Mouse (Mus musculus): ENCODE measurements around the gene Elavl3.
A peak's percentile ranks its signal among the peaks of the same experiment; 100 is the strongest.

Gene Elavl3

DNA sequence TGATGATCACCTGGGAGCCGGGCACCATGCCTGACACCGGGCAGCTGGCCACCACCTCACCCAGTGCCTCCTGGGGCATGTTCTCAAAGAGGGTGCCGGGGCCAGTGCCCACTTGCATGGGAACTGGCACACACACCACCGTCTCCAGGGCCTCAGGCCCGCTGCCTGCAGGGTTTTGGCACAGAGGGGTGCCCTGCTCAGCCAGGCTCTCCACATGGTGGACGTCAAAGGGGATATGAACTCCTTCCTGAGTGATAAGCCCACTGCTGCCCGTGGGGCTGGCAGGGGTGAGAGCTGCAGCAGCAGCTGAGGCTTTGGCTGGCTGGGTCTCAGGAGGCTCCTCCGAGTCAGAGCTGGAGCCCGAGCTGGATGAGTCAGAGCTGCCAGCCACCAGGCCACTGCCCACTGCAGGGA, 6.2 kb upstream of the Elavl3 start:
- no peak for DNase-seq (ENCODE audit: low spot score in 2 of 2)

DNA sequence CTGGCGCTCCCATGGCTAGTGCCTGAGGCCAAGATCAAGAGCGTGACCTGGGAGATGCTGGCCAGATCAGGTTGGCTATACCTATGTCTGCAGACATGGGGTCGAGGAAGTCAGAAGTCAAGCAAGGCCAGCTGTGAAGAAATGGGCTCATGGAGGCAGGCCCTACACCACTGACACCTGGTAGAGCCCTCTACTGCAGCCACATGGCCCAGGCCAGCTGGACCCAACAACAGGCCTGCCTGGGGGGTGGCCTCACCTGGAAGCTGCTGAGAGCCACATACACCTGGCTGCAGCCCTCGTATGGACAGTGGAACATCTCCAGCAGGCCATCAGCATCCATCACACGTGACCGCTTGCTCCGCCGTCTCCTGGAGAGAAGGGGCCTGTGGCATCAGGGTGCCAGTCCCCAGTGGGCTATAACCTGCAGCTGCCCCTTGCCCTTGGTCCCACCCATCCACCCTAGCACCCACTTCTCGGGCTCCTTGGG, 5.3 kb upstream of the Elavl3 start:
- no peak for DNase-seq (ENCODE audit: low spot score in 2 of 2)

DNA sequence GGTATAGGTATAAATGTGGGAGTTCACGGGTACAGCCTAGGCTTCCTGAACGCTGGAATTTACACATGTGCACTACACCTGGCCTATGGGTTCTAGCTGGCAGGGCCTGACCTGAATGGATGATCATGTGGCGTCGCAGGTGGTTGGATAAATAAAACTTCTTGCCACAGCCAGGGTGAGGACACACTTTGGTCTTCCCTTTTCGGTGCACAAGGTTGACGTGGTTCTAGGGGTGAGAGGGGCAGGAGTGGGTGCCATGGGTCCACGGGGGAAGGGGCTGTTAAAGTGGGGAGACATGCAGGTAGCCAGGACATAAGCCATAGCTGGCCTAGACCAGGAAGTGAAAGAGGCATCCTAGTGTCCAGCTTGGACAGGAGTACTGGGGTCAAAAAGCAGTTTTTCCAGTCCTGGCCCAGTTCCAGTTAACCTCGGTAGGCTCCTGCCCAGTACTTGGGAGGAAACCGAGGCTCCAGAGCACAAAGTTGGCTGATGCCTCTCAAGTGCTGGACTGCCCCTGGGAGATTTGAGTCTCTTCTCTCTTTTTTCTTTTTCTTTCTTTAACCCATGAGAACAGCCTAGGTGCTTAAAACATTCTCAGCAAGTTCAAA, 4.6 kb upstream of the Elavl3 start:
- no peak for DNase-seq (ENCODE audit: low spot score in 2 of 2)

DNA sequence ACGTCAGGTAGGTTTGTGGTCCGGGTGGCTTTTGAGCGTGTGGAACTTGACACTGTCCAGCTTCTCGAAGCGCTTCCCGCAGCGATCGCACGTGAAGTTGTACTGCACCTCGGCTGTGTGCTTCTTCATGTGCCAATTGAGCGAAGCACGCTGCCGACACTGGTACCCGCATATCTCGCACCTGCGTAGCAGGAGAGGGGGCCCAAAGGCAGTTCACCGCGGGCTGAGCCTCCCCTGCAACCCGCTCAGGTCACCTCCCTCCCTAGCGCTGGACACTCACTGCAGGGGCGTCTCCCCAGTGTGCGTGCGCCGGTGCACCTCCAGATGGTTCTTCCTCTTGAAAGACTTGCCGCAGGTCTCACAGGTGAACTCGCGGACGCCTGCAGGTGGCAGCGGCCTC, 3.9 kb upstream of the Elavl3 start:
- no peak for DNase-seq (ENCODE audit: low spot score in 2 of 2)

DNA sequence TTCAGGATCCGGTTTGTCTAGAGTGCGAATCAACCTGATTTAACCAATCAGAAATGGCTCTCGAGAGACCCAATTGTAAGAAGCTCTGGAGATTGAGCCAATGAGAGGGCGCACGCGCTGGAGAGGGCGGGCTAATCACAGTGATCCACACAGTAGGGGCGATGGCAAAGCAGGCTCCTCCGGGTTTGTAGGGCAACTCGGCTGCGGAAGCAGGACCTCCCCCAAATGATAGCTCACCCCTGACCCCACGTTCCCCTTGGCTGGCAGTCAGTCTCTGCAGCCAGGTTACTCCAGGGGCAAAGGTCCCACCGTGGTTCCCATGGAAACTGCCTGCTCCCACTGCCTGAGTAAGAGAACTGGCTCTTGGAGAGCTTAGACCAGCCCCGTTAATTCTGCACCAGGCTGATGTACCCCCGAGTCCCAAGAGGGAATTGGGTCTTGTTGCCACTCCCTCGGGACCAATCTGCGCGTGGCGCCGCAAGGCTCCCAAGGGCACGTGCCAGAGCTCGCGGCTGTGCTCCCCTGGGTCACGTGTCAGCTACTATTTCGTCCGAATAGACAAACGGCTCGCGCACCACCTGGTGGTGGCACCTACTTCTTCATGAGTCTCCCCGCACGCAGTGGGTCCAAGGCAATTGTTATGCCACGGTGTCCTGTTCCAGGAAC, 2.7 kb upstream of the Elavl3 start:
- peak; percentile 77 to 86 for DNase-seq (ENCODE audit: low spot score in 2 of 2)

DNA sequence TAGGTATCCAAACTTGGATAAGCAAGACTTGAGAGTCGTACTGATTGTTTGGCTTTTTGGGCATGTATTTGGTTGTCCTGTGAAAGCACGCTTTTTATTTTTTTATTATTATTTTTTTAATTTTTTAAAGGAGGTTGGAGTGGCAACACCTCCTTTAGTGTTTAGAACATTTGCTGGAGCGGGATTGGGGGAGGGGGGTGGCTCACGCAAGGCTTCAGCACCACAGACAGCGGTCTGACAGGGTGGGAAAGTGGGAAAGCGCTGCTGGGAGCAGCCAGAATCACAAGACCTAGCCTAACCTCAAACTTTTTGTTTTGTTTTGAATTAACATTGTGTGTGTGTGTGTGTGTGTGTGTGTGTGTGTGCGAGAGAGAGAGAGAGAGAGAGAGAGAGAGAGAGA, 1.8 kb upstream of the Elavl3 start:
- no peak for DNase-seq (ENCODE audit: low spot score in 2 of 2)

DNA sequence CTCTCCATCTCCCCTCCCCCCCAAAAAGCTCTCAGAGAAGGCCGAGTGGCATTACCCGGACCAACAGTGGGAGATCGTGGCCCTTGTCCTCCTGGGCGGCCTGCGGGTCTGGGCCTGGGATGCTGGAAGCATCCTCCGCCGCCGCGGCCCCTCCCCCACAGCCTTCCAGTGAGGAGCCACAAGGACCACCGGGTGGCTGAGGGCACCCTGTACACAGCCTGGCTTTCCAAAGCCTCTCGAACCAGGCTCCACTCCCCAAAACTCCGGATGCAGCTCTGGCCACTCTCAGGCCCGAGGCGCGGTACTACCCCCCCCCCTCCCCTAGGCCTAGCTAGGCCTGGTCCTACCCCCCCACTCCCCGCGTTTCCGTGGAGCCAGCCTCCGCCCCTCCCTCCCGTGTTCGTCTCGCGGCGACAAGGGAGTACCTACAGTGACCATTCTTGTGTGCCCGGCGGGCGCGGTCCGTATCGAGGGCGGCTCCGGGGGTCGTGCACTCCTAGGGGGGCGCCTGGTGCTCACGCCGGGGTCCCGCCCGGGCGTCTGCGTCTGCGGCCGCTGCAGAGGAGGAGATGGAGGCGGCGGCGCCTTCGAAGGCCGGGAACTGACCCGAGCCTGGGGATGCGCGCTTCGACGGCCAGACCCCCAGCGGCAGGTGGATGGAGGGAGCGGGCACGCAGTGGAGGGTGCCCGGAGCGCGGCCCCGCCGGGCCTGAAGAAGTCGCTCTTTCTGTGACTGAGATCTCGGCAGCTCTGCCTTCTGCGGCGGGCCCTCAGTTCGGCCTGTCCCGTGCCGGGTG, 464 bp downstream of the Elavl3 start:
- no peak for DNase-seq (ENCODE audit: low spot score in 2 of 2)

DNA sequence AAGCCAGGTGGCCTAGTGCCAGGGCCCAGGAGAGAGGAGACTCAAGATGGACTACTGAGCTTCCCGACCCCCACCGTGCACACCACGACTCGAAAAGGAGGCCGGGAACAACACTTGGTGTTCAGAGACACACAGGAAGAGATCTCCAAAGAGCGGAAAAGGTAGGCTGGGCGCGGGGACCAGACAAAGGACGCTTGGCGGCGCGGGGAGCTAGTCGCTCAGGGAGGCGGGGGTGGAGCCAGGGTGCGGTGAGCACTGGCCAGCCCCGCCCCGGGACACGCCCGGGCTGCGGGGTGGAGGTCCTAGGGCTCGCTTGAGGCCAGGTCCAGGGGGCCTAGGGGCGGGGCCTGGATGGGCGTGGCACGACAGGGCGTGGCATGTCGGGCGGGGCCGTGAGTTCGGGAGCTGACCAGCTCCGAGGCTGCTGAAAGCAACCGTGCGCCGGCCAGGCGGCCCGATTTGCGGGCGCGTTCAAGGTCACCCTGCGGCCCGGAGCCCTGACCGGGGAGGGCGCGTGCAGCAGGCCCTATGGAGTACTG, 1.4 kb downstream of the Elavl3 start:
- DNase-seq (ENCODE audit: low spot score in 2 of 2), result peak; percentile 60 to 65

DNA sequence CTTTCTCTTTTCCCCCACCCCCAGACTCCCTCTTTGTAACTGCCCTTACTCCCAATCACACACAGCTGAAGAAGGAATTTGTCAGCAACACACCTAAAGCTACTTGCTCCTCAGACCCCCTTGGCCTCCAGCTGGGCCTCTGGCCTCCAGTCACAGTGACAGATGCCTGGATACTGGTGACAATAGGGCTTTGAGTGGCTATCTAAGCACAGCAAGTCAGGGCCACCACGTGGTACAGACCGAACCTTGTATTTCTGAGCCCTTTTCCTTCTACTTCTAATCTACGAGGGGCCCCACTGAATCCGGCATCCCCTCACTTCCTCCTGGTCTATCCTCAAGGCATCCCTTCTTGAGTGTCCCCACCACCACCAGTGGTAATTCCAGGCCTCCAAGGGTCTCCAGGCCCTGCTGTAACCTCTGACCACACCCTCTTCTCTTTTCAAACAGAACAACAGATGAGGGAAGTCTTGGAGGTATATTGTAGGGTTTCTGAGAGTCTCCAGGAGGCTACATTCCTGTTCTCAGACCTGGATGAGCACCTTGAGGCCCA, 2.0 kb downstream of the Elavl3 start:
- no peak for DNase-seq (ENCODE audit: low spot score in 2 of 2)

DNA sequence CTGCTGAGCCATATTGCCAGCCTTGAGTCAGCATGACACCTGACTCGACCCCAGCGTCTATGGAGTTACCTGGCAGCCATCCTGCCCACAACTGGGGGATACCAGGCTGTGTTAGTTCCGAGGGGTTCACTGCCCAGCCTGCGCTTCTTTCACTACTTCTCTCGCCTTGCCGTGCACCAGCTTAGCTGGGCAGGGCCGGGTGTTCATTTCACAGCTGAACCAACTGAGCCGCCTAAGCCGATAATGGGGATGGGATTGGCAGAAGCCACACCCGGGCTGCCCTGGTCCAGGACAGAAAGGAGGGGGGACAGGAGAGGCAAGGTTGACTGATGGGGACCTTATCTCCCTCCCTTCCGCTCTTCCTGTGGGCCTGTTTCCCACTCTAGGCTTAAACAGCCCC, 2.5 kb downstream of the Elavl3 start:
- DNase-seq (ENCODE audit: low spot score in 2 of 2), result no peak

DNA sequence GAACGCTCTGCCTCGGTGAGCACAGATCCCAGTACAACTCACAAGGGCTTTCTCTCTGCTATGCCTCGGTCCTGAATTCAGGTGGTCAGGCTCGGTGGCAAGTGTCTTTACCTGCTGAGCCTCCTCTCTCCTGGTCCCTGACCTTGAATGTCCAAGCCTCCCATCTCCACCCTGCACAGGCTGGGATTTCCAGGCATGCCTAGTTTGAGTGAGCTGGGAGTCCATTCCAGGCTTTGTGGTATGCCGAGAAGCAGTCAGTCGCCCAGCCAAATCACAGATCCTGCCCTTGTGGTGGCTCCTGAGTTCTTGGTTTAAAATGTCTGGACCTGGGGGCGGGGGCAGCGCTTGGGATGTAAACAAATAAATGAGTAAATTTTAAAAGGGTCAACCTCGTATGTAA, 4.5 kb downstream of the Elavl3 start:
- no peak for DNase-seq (ENCODE audit: low spot score in 2 of 2)

DNA sequence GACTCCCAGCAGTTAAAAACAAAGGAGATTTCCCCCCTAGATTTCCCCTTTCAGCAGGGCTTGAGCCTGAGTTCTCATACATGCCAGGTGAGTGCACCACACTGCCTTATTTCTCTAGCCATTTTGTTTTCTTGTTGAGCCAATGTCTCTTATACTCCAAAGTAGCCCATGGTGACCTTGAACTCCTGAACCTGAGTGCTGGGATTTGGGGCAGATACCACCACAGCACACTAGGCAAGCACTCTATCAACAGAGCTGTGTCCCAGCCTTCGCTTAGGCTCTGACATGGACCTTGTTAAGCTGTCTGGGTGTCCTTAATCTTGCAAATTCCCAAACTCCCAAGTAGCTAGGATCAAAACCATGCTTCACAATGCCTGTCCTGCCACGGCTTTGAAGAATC, 10.0 kb downstream of the Elavl3 start:
- DNase-seq (ENCODE audit: low spot score in 2 of 2), result no peak

DNA sequence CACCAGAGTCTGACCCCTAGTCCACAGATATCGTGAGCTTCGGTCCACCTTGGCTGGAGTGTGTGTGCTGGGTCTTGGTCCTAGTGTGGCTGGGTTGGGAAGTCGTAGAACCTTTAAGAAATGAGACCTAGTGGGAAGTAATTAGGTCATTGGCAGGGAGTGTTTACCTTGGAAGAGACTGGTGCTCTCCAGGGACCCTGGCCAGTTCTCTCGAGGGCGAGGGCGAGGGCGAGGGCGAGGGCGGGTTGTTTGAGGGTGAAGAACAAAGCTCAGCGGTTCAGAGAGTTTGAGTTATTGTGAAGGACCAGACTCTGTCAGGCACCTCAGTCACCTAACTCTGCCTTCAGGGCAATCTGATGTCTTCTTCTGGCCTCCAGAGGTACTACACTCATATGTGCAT, 14.0 kb downstream of the Elavl3 start:
- no peak for DNase-seq (ENCODE audit: low spot score in 2 of 2)

DNA sequence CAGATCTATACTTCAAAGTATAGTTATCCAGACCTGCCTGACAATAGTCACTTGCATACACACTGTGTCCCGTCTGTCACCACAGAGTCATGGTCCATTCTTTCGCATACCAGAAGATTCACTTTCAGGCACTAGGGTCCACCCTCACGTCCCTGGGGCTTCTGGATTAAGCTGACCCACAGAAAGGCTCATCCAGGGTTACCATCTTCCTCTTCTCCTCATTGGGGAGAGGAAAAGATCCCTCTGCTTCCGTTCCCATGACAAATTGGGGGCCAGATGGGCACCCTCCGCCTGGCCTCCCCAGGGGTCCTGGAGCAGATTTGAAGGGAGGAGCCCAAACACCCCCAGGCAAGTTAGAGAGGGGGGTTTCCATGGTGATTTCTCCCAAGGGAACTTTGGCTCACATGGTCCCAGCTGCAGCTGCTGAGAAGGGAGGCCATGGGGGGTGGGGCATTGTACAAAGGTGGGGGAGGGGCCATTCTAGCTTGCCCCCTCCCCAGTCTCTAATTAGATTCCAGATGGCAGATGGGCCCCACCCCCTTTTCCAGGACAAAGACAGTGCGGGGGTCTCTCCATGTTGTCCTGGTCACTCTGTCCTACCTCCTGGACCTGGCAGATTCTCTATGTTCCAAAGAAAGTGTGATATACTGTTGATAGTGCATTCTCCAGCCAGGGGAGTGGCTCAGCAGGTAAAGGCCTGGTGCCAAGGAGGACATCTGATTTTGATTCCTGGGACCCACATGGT, 16.4 kb downstream of the Elavl3 start:
- DNase-seq (ENCODE audit: low spot score in 2 of 2), result no peak

DNA sequence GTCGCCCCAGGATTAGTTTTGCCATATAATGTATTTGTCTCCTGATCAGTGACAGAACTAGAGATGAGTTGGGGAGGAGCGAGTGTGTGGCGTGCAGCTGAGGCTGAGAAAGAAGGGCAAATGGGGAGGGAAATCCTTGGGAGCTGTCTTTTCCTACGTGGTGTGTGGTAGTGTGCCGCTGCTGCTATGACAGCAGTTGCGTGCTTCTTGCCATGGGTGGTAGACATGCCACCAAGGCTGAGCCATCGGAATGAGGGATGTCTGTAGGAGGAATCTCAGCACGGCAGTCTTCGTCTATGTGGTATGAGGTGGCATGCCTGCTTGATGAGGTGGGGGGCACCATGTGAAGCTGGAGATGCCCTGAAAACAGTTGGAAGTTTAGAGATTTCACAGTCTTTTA, 21.4 kb downstream of the Elavl3 start:
- no peak for DNase-seq (ENCODE audit: low spot score in 2 of 2)

DNA sequence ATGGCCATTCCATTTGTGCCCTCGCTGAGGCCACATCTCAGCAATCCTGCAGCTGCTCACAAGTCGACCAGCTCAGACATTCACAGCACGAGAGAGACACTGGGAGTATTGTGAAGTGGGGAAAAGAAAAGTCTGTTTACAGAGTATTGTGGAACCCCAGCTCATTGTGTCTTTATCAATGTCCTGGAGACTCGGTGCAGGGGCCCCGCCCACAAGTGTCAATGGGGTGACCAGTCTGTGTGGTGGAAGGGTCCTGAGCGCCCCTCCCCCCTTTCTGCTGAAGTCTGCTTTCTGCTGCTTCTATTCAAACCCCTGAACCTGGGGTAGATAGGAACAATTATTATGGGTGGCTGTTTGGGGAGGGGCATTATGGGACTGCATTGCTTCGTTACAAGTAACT, 23.4 kb downstream of the Elavl3 start:
- no peak for DNase-seq (ENCODE audit: low spot score in 2 of 2)

DNA sequence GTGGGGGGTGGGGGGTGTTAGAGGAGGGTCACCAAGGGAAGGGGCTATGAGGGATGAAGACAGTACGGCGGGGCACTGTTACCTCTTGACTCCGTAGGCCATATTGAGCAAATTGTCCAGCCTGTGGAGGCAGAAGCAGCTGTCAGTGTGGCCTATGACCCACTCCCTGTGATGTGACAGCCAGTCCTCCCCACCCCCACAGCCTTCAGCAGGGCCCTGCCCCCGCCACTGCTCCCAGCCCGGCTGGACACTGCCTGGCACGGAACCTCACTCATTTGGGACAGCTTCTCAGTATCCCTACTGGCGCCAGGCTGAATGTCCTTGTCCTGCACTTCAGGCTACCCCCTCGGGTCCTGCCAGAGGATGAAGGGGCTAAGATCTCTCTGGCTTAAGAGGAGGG, 27.2 kb downstream of the Elavl3 start:
- no peak for DNase-seq (ENCODE audit: low spot score in 2 of 2)

DNA sequence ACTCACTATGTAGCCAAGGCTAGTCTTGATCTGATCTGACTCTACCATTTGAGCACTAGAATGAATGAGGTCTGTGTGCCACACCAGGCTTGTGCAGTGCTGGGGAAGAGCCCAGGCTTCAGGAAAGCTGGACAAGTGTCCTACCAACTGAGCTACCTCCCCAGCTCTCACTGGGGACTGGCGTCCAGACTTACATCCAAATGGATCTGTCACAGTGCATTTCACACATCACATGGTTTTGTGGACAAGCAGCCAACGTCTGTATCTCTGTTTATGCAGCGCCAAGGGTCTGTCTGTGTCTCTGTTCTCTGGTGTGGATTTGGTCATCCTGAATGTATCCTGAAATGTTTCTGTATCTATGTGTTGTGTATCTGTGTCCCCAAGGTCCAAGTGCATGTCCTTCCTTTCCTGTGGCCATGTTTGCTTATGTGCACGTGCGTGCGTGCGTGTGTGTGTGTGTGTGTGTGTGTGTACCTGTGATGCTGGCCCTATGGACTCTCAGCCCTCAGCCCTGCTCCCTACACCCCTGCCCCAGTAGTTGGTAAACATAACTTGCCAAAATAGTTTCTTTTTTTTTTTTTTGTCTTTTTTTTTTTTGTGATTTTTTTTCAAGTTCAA, 34.5 kb downstream of the Elavl3 start:
- no peak for DNase-seq (ENCODE audit: low spot score in 2 of 2)

DNA sequence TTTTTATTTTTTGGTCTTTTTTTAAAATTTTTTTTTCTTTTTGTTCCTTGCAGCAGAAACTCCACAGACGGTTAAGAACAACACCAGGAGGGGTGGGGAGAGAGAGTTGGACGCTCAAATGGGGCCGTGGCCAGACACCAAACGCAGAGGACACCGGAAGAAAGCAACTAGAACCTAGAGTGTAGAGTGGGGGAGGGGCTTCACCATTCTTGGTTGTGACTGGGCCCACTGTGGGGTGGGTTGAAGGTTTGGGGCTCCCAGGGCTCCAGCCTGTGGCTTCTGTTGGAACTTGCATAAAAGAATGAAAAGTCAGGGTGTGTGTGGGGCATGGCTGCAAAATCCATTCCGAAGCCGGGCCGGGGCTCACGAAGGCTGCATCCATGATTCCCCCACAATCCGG, 35.6 kb downstream of the Elavl3 start:
- DNase-seq (ENCODE audit: low spot score in 2 of 2), result no peak

DNA sequence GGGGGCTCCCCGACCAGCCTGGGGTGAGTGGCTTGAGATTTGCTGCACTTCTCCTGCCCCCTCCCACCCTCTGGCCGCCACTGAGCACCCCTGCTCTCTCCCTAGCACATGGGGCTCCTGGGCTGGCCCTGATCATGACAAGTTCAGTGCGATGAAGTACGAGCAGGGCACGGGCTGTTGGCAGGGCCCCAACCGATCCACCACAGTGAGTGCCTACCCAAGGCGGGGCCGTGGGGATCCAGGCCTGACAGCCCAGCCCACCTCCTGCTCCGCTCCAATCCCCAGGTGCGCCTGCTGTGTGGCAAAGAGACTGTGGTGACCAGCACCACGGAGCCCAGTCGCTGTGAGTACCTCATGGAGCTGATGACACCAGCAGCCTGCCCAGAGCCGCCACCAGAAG, 39.1 kb downstream of the Elavl3 start:
- DNase-seq (ENCODE audit: low spot score in 2 of 2), result no peak

DNA sequence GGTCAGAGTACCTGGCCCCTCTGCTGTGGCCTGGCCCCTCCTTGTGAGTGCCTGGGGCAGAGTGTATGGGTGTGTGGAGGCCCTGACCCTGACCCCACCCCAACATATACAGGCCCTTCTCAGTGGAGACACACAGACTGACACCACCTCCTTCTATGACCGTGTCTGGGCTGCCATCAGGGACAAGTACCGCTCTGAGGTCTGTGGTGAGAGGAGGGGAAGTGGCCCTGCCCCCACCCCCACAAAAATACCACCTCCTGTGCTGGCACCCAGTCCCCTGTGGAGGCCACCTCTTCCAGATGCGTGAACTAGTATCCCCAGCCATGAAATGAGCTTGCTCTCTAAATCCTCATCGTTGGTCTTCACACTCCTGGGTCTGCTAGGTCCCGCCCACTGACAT, 40.8 kb downstream of the Elavl3 start:
- DNase-seq (ENCODE audit: low spot score in 2 of 2), result no peak
